Mouse (Mus musculus): Measurements from ENCODE around the gene Hnf1a. TPM values are rescaled to one million over a fixed set of nuclear protein-coding genes. Genes with fewer than 3 reads are reported as not detected.
A peak's percentile ranks its signal among the peaks of the same experiment; 100 is the strongest.

The Hnf1a gene
- total and polyA plus RNA-seq, 2 experiments from 2014 or later, result 0.05 TPM; not detected in 1

DNA sequence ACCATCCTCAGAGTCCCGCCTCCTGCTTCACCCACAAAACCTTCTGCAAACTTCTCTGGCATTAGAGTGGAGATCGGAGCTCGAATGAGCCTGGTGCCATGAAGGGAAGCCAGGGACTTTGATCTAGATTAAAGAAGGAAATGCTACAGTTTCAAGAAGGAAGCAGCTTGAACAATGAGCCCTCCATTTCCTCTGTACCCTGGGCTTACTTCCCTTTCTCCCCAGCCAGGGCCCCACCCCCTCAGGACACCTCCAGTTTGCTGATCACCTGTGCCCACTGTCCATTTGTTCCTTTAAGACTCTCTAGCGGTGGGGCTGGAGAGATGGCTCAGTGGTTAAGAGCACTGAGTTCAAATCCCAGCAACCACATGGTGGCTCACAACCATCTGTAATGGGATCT is 54.1 kb downstream of the Hnf1a start:
- 76% methylated on average over 4 of the region's 4 CpGs for WGBS

DNA sequence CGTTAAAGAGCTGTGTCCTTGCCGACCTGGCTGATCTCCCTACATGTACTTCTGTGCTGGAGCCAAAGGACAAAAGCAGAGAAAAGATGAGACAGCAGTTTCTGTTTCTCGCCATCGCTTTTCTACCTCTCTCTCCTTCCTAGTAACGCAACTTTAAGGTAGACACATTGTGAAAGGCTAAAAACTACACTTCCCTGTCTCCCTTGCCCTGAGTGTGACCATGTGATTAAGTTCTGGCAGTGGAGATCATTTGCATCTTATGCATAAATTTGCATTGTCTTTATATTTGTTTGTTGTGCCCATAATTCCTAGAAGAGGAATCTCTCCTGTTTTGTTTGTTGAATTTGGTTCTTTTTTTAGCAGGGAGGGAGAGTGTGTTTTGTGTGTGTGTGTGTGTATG is 55.0 kb downstream of the Hnf1a start:
- Histone ChIP-seq H3K4me3 (ENCODE audit: low read length) (no peak overlapping the region), H3K9ac (replicated peaks; ENCODE audit: low read length) (no peak overlapping the region), H3K4me2 (ENCODE audit: low read depth, low read length) (no peak overlapping the region), H3K36me3 (ENCODE audit: insufficient read depth, low read length) (no peaks in the 10 kb centered on the region), H3K27me3 (ENCODE audit: insufficient read depth, low read length) (no peaks in the 10 kb centered on the region), H3K4me1 (ENCODE audit: insufficient read depth, low read length) (no peaks in the 10 kb centered on the region), H3K9me3 (ENCODE audit: low read length) (no peaks in the 10 kb centered on the region), H3K27ac (no peak overlapping the region)
- no peak for TF ChIP-seq CTCF (IDR thresholded peaks at IDR 0.05; ENCODE audit: low read depth)
- ATAC-seq, result no peak
- 71% methylated on average over 5 of the region's 5 CpGs for whole genome bisulfite sequencing
- DNase-seq (ENCODE audit: low spot score), result no peak

More for the DNA sequence above, 54.1 kb downstream of the Hnf1a start:
- Histone ChIP-seq H3K36me3 (ENCODE audit: insufficient read depth, low read length) (no peaks in the 10 kb centered on the region), H3K27me3 (ENCODE audit: insufficient read depth, low read length) (no peaks in the 10 kb centered on the region), H3K4me1 (ENCODE audit: insufficient read depth, low read length) (no peaks in the 10 kb centered on the region), H3K4me3 (ENCODE audit: low read length) (no peak overlapping the region), H3K9ac (replicated peaks; ENCODE audit: low read length) (no peak overlapping the region), H3K4me2 (ENCODE audit: low read depth, low read length) (no peak overlapping the region), H3K9me3 (ENCODE audit: low read length) (no peaks in the 10 kb centered on the region), H3K27ac (no peak overlapping the region)
- TF ChIP-seq CTCF (IDR thresholded peaks at IDR 0.05; ENCODE audit: low read depth), result no peak
- no peak for DNase-seq (ENCODE audit: low spot score)
- ATAC-seq, result no peak

DNA sequence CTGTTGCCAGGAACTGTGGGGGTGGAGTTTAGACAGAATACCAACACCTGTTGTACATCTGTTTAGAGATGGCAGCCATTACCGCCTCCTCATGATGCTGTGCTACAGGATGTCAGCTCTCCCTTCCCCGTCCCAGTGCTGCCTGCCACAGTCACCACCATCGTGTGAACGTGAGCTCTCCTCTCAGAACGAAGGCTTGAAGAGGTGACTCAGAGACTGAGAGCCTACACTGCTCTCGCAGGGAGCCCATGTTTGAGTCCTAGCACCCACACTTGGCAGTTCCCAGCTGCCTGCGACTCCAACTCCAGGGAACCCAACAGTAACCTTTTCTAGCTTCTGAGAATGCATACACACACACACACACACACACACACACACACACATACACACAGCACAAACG is 56.0 kb downstream of the Hnf1a start:
- ATAC-seq, result no peak
- no peaks in the 10 kb centered on the region for H3K36me3 ChIP-seq (ENCODE audit: insufficient read depth, low read length)
- H3K27me3 ChIP-seq (ENCODE audit: insufficient read depth, low read length), result no peaks in the 10 kb centered on the region
- TF ChIP-seq CTCF (IDR thresholded peaks at IDR 0.05; ENCODE audit: low read depth), result no peak
- 77% methylated on average over 8 of the region's 8 CpGs for WGBS
- no peak overlapping the region for H3K4me3 ChIP-seq (ENCODE audit: low read length)
- H3K27ac ChIP-seq, result no peak overlapping the region
- H3K4me1 ChIP-seq (ENCODE audit: insufficient read depth, low read length), result no peaks in the 10 kb centered on the region
- no peak overlapping the region for H3K9ac ChIP-seq (replicated peaks; ENCODE audit: low read length)
- H3K4me2 ChIP-seq (ENCODE audit: low read depth, low read length), result no peak overlapping the region
- no peaks in the 10 kb centered on the region for H3K9me3 ChIP-seq (ENCODE audit: low read length)
- no peak for DNase-seq (ENCODE audit: low spot score)

DNA sequence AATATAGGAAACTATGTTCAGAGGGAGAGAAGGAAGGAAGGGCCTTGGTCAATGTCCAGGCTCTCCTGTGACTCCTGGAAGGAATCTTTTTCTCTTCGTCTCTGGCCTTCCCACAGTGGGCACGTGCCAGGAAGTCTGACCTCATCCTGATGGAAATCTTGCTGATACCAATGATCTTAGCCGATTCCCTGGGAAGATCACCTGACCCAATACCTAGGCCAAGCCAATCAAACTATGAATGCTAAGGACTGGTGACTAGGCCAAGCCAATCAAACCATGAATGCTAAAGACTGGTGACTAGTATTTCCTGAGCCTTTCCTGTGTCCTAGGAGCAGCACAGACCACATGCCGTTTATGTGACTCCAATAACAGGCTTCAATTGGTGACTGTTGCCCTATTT is 57.2 kb downstream of the Hnf1a start:
- Histone ChIP-seq H3K27me3 (ENCODE audit: insufficient read depth, low read length) (no peaks in the 10 kb centered on the region), H3K4me3 (ENCODE audit: low read length) (no peak overlapping the region), H3K9me3 (ENCODE audit: low read length) (no peaks in the 10 kb centered on the region), H3K36me3 (ENCODE audit: insufficient read depth, low read length) (no peaks in the 10 kb centered on the region), H3K4me2 (ENCODE audit: low read depth, low read length) (no peak overlapping the region), H3K27ac (no peak overlapping the region), H3K4me1 (ENCODE audit: insufficient read depth, low read length) (no peaks in the 10 kb centered on the region), H3K9ac (replicated peaks; ENCODE audit: low read length) (no peak overlapping the region)
- no peak for TF ChIP-seq CTCF (IDR thresholded peaks at IDR 0.05; ENCODE audit: low read depth)
- ATAC-seq, result no peak
- WGBS, result 77% methylated on average over 4 of the region's 4 CpGs
- DNase-seq (ENCODE audit: low spot score), result no peak

DNA sequence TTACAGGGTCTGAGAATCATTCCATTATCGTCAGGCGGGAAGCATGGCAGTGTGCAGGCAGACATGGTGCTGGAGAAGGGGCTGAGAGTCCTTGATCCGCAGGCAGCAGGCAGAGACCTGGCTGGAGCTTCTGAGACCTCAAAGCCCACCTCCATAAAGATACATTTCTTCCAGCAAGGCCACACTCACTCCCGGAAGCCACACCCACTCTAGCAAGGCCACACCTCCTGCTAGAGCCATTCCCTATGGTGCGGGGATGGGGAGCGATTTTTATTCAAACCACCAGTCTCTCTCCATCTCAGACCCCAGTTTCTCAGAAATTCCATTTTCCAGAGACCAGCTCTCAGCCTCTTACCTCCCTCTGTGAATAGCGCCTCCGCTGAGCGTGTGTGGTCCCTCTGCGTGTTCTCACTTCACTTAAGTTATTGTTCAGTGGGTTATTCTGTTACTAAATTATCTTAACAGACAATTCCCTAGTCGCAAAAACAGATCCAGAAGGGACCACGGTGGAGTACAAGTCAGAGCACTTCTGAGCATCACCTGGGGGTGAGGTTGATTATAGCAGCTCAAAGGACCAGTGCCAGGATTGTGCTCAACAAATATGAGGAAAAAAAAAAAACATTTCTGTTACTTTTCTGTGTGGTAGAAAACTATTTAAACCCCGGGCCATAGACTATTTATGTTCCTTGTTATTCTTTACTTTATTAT is 62.1 kb downstream of the Hnf1a start:
- ATAC-seq, result no peak
- Histone ChIP-seq H3K9me3 (ENCODE audit: low read length) (no peaks in the 10 kb centered on the region), H3K27ac (no peak overlapping the region), H3K4me2 (ENCODE audit: low read depth, low read length) (0 out of 2 replicates have a peak overlapping the region, but pooled peaks have one; percentile 0), H3K9ac (replicated peaks; ENCODE audit: low read length) (no peak overlapping the region), H3K27me3 (ENCODE audit: insufficient read depth, low read length) (no peaks in the 10 kb centered on the region), H3K4me3 (ENCODE audit: low read length) (no peak overlapping the region), H3K36me3 (ENCODE audit: insufficient read depth, low read length) (no peaks in the 10 kb centered on the region), H3K4me1 (ENCODE audit: insufficient read depth, low read length) (no peaks in the 10 kb centered on the region)
- WGBS, result 52% methylated on average over 13 of the region's 13 CpGs
- DNase-seq (ENCODE audit: low spot score), result no peak
- TF ChIP-seq CTCF (IDR thresholded peaks at IDR 0.05; ENCODE audit: low read depth), result no peak

DNA sequence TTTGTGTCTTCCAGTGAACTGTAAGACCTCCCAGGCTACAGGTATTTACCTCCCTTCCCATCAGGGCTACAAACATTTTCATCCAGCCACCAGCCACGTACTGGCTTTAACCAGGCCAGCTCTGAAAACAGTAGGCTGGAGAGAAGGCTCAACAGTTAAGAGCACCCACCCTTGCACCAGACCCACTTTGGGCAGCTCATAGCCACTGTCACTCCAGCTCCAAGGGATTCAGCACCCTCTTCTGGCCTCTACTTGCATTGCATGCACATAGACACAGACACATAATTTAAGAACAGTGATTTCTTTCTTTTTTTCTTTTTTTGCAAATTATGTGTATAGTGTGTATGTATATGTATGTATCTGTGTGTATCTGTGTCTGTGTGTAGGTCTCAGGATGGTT is 68.5 kb downstream of the Hnf1a start:
- H3K4me2 ChIP-seq (ENCODE audit: low read depth, low read length), result no peak overlapping the region
- no peak overlapping the region for H3K27ac ChIP-seq
- no peaks in the 10 kb centered on the region for H3K27me3 ChIP-seq (ENCODE audit: insufficient read depth, low read length)
- no peaks in the 10 kb centered on the region for H3K36me3 ChIP-seq (ENCODE audit: insufficient read depth, low read length)
- H3K4me3 ChIP-seq (ENCODE audit: low read length), result no peak overlapping the region
- DNase-seq (ENCODE audit: low spot score), result peak; percentile 76
- TF ChIP-seq CTCF (IDR thresholded peaks at IDR 0.05; ENCODE audit: low read depth), result peak; percentile 91
- 38% methylated on average over 1 of the region's 1 CpGs for WGBS
- ATAC-seq, result 0 out of 2 replicates have a peak, but pooled peaks have one; percentile 32
- no peak overlapping the region for H3K9ac ChIP-seq (replicated peaks; ENCODE audit: low read length)
- H3K4me1 ChIP-seq (ENCODE audit: insufficient read depth, low read length), result no peaks in the 10 kb centered on the region
- no peaks in the 10 kb centered on the region for H3K9me3 ChIP-seq (ENCODE audit: low read length)

Other genes starting within 250 kb of the Hnf1a start
- gene Ankrd13a, start 196.4 kb downstream of the Hnf1a start, total RNA-seq (2014; rRNA removed), result 44.7 and 55.1 TPM in 2 replicates
- 30.7 and 31.4 TPM in 2 replicates for gene Ankrd13a, start 196.4 kb downstream of the Hnf1a start, polyA plus RNA-seq (2015; fragmentation: Nextera tagmentation; extraction: Ambion mirVana)
- 41.2 and 43.5 TPM in 2 replicates for gene Git2, start 195.6 kb downstream of the Hnf1a start, total RNA-seq (2014; rRNA removed)
- gene Git2, start 195.6 kb downstream of the Hnf1a start, polyA plus RNA-seq (2015; fragmentation: Nextera tagmentation; extraction: Ambion mirVana), result 34.4 and 36.4 TPM in 2 replicates
- gene 1500011B03Rik, start 147.6 kb downstream of the Hnf1a start, total RNA-seq (2014; rRNA removed), result 250 and 316 TPM in 2 replicates
- 354 and 366 TPM in 2 replicates for gene 1500011B03Rik, start 147.6 kb downstream of the Hnf1a start, polyA plus RNA-seq (2015; fragmentation: Nextera tagmentation; extraction: Ambion mirVana)
- not detected in 2 replicates for gene 4930519G04Rik, start 117.4 kb downstream of the Hnf1a start, total RNA-seq (2014; rRNA removed)
- gene 4930519G04Rik, start 117.4 kb downstream of the Hnf1a start, polyA plus RNA-seq (2015; fragmentation: Nextera tagmentation; extraction: Ambion mirVana), result not detected in 2 replicates
- 3.5 and 3.9 TPM in 2 replicates for gene Gm9936, start 112.4 kb downstream of the Hnf1a start, total RNA-seq (2014; rRNA removed)
- gene Gm9936, start 112.4 kb downstream of the Hnf1a start, polyA plus RNA-seq (2015; fragmentation: Nextera tagmentation; extraction: Ambion mirVana), result 2.4 and 2.8 TPM in 2 replicates
- gene Oasl2, start 74.2 kb downstream of the Hnf1a start, total RNA-seq (2014; rRNA removed), result 6.3 and 6.9 TPM in 2 replicates
- gene Oasl2, start 74.2 kb downstream of the Hnf1a start, polyA plus RNA-seq (2015; fragmentation: Nextera tagmentation; extraction: Ambion mirVana), result 4.7 and 6.1 TPM in 2 replicates
- 0.63 and 1.0 TPM in 2 replicates for gene Oasl1, start 47.9 kb downstream of the Hnf1a start, total RNA-seq (2014; rRNA removed)
- 0.25 and 0.32 TPM in 2 replicates for gene Oasl1, start 47.9 kb downstream of the Hnf1a start, polyA plus RNA-seq (2015; fragmentation: Nextera tagmentation; extraction: Ambion mirVana)
- gene 2210016L21Rik, start 28.9 kb downstream of the Hnf1a start, total RNA-seq (2014; rRNA removed), result 51.5 and 53.0 TPM in 2 replicates
- 178 and 204 TPM in 2 replicates for gene 2210016L21Rik, start 28.9 kb downstream of the Hnf1a start, polyA plus RNA-seq (2015; fragmentation: Nextera tagmentation; extraction: Ambion mirVana)
- 136 and 147 TPM in 2 replicates for gene Sppl3, start 40.0 kb upstream of the Hnf1a start, total RNA-seq (2014; rRNA removed)
- 30.1 and 31.1 TPM in 2 replicates for gene Sppl3, start 40.0 kb upstream of the Hnf1a start, polyA plus RNA-seq (2015; fragmentation: Nextera tagmentation; extraction: Ambion mirVana)
- not detected in 2 replicates for gene Gm10401, start 127.2 kb upstream of the Hnf1a start, total RNA-seq (2014; rRNA removed)
- gene Gm10401, start 127.2 kb upstream of the Hnf1a start, polyA plus RNA-seq (2015; fragmentation: Nextera tagmentation; extraction: Ambion mirVana), result 38.5 and 39.3 TPM in 2 replicates
- gene Acads, start 148.3 kb upstream of the Hnf1a start, total RNA-seq (2014; rRNA removed), result 30.3 and 32.5 TPM in 2 replicates
- 22.1 and 25.3 TPM in 2 replicates for gene Acads, start 148.3 kb upstream of the Hnf1a start, polyA plus RNA-seq (2015; fragmentation: Nextera tagmentation; extraction: Ambion mirVana)
- 27.0 and 32.1 TPM in 2 replicates for gene Unc119b, start 163.9 kb upstream of the Hnf1a start, total RNA-seq (2014; rRNA removed)
- 22.5 and 23.4 TPM in 2 replicates for gene Unc119b, start 163.9 kb upstream of the Hnf1a start, polyA plus RNA-seq (2015; fragmentation: Nextera tagmentation; extraction: Ambion mirVana)
- gene Mlec, start 187.1 kb upstream of the Hnf1a start, total RNA-seq (2014; rRNA removed), result 65.5 and 80.9 TPM in 2 replicates
- 15.5 and 20.6 TPM in 2 replicates for gene Mlec, start 187.1 kb upstream of the Hnf1a start, polyA plus RNA-seq (2015; fragmentation: Nextera tagmentation; extraction: Ambion mirVana)
- 21.4 and 34.6 TPM in 2 replicates for gene Cabp1, start 223.3 kb upstream of the Hnf1a start, total RNA-seq (2014; rRNA removed)
- gene Cabp1, start 223.3 kb upstream of the Hnf1a start, polyA plus RNA-seq (2015; fragmentation: Nextera tagmentation; extraction: Ambion mirVana), result 20.9 and 23.6 TPM in 2 replicates

All from hindbrain, postnatal 0 days (tissue).